Mouse (Mus musculus) midbrain, embryonic 16.5 days (tissue): ENCODE measurements at regions not wholly inside any gene's neighbourhood (a gene's known extent, or its start where the extent isn't known, plus 50 kb on each side); places are given as distances from the start of the nearest gene placed in this dataset.

Experiments used
- ATAC-seq: fragments of 200-750 bp; cut with Nextera tagmentation; 2 replicates; pipeline ENCODE4 v1.8.0; 2017; ENCODE audit warnings: moderate TSS enrichment
- H3K27ac ChIP-seq: fragments of 300-500 bp; sonication (generic); 2 replicates; pipeline ENCODE4 v1.5.1; 2014; ENCODE audit warnings: mild to moderate bottlenecking, low read length, mixed read lengths
- H3K27me3 ChIP-seq: fragments of 300-500 bp; sonication (generic); 2 replicates; pipeline ENCODE4 v1.6.1; 2014; ENCODE audit warnings: low read depth, low read length, mixed read lengths; ENCODE audit not compliant: control insufficient read depth, insufficient read depth
- H3K36me3 ChIP-seq: fragments of 300-500 bp; sonication (generic); 2 replicates; pipeline ENCODE4 v1.6.1; 2014; ENCODE audit warnings: mild to moderate bottlenecking, low read length, moderate library complexity, mixed read lengths; ENCODE audit not compliant: control insufficient read depth, insufficient read depth
- H3K4me1 ChIP-seq: fragments of 300-500 bp; sonication (generic); 2 replicates; pipeline ENCODE4 v1.6.1; 2014; ENCODE audit warnings: mild to moderate bottlenecking, low read length, mixed read lengths; ENCODE audit not compliant: control insufficient read depth, insufficient read depth
- H3K4me2 ChIP-seq: fragments of 300-500 bp; sonication (generic); 2 replicates; pipeline ENCODE4 v1.6.1; 2014; ENCODE audit warnings: mild to moderate bottlenecking, low read length, mixed read lengths
- H3K4me3 ChIP-seq: fragments of 300-500 bp; sonication (generic); 2 replicates; pipeline ENCODE4 v1.5.1; 2014; ENCODE audit warnings: low read depth, mild to moderate bottlenecking, low read length, moderate library complexity, mixed read lengths
- H3K9ac ChIP-seq: fragments of 300-500 bp; sonication (generic); 2 replicates; pipeline ENCODE4 v1.6.1; 2014; ENCODE audit warnings: low read depth, low read length, mixed read lengths
- H3K9me3 ChIP-seq: fragments of 300-500 bp; sonication (generic); replicated peaks from 2 replicates; pipeline ENCODE4 v1.6.1; 2014; ENCODE audit warnings: mild to moderate bottlenecking, low read length, mixed read lengths; ENCODE audit not compliant: control insufficient read depth, poor library complexity, severe bottlenecking
- WGBS: fragments of 180-500 bp; shearing (Covaris S2); extraction: QIAGEN DNeasy Blood & Tissue Kit; methylation state at CpG from one replicate; pipeline ENCODE4 v1.1.7; 2014; 5-methylcytosine and 5-hydroxymethylcytosine counted together

- Histone ChIP-seq H3K36me3 (no peaks in the 10 kb centered on the region), H3K4me3 (no peak overlapping the region), H3K9me3 (no peaks in the 10 kb centered on the region), H3K27ac (no peak overlapping the region), H3K27me3 (no peaks in the 10 kb centered on the region), H3K4me1 (no peaks in the 10 kb centered on the region), H3K4me2 (no peak overlapping the region), H3K9ac (no peak overlapping the region)
- no peak for ATAC-seq
Observed at GRCm38 (mm10) chr5:85485157-85485556, 580.2 kb downstream of the Cenpc1 start.

GRCm38 (mm10) chr5:85467811-85468210, 597.6 kb downstream of the Cenpc1 start:
- ATAC-seq: no peak
- no peaks in the 10 kb centered on the region for H3K9me3 ChIP-seq
- H3K36me3 ChIP-seq: no peaks in the 10 kb centered on the region
- H3K4me3 ChIP-seq: no peak overlapping the region
- no peak overlapping the region for H3K9ac ChIP-seq
- H3K27ac ChIP-seq: no peak overlapping the region
- no peaks in the 10 kb centered on the region for H3K27me3 ChIP-seq
- no peak overlapping the region for H3K4me2 ChIP-seq
- H3K4me1 ChIP-seq: no peaks in the 10 kb centered on the region

- Histone ChIP-seq H3K36me3 (no peaks in the 10 kb centered on the region), H3K27me3 (no peaks in the 10 kb centered on the region), H3K4me3 (no peak overlapping the region), H3K9ac (no peak overlapping the region), H3K4me2 (no peak overlapping the region), H3K27ac (no peak overlapping the region), H3K9me3 (no peaks in the 10 kb centered on the region), H3K4me1 (no peaks in the 10 kb centered on the region)
- 96% methylated on average over 3 of the region's 3 CpGs for WGBS
- no peak for ATAC-seq
Observed at GRCm38 (mm10) chr5:85467151-85467550, 598.2 kb downstream of the Cenpc1 start.
